Mouse (Mus musculus) B cell, adult 2 months (primary cell): Measurements from ENCODE around the gene Snx29.
A peak's percentile ranks its signal among the peaks of the same experiment; 100 is the strongest.
"Not testable (repeated sequence)": the region's sequence is repeated elsewhere in the genome, so short reads cannot be mapped to it uniquely, and the experiment has no call there.

ENCODE experiments used
- DNase-seq, 2 experiments: peaks; one replicate each; pipeline ENCODE4 v3.0.0; 2022

Gene Snx29

DNA sequence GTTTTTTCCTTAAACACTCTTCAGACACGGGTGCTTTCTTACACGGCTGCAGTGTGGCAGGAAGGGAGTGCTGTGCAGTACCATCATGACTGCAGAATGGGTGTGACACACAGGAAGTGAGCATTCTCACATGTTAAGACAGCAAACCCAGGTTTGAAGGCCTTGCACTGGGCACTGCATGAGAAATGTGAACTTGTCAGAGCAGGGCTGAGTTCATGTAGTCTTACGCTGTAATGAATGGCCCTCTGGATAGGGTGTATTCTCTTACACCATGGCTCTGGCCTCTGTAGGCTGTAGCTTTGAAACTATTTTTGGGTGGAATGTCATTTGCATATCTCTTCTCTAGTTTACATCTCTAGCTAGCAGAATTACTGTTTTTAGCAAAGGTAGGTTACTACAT lies 178.4 kb downstream of the Snx29 start:
- peak; percentile 29 to 30 for DNase-seq

- no peak for DNase-seq
These were observed 178.9 kb downstream of the Snx29 start for GRCm38 (mm10) chr16:11501611-11502010.

DNA sequence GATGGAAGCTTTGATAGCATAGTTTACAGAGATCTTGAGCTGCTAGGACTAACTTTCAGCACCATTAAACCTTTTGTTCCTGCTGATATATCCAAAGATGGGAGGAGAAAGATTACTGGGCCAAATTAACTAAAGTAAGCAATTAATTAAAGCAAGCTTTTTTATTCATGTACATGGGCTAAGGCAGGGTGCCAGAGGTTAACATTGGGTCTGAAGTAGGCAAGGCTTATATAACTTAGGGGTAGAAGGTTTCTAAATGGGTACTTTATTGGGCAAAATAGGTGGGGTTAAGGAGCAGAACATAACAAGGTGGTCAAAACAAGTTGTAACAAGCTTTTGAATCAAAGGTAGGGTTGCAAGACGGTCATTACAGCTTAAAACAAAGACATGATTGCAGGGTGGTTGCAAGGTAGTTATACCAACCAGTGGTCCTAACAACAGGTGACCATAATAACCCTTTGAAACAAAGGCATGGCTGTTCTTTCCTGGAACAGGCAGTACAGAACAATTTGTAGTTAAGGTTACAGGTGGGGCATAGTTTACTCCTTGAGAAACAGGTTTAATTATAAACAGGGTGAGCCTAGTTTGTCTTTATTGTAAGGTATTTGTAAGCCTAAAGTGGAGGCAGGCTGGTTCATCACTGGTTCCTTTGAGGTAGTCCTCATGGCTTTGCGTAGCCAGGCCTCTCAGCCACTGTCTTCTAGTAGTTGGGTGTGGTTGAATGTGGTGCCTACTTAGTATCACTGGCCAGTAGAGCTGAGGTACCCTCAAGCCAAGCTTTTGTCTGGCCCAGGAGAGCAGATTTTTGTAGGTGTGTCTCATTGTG lies 182.2 kb downstream of the Snx29 start:
- no peak for DNase-seq

DNA sequence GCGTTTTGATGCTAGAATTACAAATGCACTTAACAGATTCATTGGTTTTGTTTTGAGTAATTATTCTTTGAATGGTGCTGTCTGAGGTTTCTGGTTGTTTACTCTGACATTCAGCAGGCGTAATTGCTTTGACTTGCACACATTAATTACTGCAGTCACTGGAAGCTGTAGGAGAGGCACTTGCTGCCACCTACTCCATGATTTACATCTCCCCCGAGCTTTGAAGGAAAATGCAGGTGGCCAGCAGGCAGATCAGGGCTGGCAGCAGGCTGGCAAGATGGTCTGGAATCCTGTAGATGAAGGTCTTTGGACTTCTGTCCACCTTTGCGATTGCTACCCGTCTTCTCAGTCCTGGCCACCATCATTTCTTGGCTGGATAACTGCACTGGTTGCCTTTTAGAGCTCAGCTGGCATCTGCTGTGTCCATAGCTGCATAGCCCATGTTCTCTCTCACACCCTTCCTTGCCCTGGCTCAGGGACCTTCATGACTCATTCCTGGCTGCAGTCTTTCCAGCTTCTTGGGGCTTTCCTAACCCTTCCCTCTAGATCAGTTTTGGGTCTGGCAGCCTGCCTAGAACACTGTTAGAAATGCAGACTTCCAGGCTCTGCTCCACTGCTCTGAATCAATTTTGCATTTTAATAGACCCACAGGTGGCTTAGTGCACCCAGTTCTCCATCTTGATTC lies 182.9 kb downstream of the Snx29 start:
- DNase-seq = no peak

DNA sequence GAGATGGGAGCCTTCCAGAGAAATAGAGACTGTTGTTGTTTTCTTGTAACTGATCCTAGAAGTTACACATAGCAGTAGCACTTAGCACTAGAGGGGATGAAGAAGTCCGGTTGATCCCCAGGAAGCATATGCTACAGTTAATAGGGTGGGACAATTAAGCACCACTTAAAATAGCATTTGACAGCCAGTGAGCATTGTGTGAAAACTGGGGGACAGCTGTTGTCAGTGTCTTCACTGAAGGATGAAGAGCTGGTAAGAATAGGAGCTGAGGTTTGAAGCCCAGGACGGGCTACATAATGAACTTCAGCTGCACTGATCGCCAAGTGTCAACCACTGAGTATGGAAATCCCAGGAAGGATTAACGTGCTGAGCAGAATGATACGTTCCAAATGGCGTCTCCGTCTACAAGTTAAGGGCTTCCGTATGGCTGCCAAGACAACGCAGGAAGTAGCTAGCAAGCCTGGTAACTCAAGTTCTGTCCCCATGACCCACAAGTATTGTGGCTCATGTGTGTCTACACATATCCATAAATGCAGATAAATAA lies 184.6 kb downstream of the Snx29 start:
- DNase-seq = no peak

- no peak for DNase-seq
These were observed 185.6 kb downstream of the Snx29 start for GRCm38 (mm10) chr16:11508341-11508740.

DNA sequence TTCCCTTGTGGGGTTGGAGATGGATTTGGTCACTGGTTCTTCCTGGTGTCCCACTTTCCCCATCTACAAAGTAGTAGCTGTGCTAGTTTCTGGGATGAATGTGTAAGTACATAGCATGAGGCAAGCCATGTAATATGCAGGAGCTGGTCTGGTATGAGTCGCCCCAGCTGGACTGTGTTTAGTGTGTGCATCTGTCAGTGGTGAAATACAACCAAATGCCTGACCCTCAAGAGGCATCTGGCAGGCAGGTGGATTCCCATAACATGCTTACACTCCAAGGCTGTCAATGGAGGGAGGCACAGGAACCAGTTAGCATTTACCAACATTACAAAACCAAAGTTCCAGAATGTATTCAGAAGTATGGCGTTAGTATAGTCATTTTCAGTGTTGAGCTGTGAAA lies 187.7 kb downstream of the Snx29 start:
- DNase-seq = no peak

GRCm38 (mm10) chr16:11510854-11511253 lies 188.1 kb downstream of the Snx29 start:
- DNase-seq = no peak

- not testable (repeated sequence) for DNase-seq
These were observed 189.0 kb downstream of the Snx29 start for GRCm38 (mm10) chr16:11511696-11512095.

DNA sequence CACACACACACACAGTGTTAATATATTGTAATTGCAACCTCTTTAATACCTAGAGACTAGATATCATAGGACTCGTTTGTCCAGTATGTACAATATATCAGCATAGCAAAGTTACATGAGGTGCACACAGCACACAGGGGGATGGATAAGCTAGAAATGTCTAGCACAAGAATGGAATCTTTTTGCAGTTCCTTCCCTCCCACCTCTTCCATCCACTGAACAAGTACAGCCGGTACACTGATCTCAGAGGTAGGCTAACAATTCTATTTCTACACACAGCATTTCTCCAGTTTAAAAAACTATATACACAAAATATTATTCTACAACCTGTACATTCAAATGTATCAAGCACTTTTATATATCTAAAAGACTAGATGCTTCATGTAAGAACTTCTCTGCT lies 194.0 kb downstream of the Snx29 start:
- DNase-seq = no peak

DNA sequence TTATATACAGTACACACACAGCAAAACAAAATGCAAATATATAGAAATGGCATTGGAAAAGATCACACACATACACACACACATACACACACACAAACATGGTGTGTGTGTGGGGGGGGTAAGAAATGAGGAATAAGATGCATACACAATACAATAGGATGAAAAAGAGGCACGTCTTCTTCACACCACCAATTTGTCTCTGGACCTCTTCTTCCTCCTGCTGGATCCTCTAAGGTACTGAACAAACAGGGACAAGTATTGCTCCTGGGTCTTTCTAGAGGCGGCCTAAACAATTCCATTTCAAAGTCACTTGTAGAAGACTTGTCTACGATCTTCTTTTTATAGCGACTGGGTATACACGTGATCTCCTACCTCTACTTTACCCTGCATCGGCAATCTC lies 194.7 kb downstream of the Snx29 start:
- DNase-seq = no peak

DNA sequence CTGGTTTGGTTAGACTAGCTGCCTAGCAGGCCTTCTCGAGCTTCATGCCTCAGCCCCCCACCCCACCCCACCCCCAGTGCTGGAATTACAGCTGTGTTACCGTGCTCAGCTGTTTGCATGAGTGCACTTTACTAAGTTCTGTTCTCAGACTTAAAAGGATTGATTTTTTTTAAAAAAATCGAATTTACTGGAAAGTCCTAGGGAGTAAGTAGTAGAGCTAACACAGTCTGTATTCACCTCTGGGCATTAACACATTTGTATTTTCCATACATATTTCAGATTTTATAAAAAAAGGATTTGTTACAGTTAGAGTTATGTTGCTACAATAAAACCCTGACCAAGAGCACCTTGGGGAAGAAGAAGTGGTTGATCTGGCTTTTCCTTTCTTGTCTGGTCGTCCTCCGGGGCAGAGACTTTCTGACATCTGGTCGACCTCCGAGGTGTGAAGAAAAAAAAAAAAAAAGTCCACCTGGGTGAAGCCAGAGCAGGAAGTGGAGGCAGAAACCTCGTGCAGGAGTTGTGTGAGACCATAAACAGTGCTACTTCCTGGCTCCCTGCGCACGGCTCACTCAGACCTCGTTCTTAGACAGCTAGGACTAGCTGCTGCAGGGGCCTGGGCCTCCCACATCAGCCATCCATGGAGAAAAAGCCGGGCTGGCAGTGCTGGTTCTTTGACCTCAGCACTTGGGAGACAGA lies 196.2 kb downstream of the Snx29 start:
- peak; percentile 6 for DNase-seq

DNA sequence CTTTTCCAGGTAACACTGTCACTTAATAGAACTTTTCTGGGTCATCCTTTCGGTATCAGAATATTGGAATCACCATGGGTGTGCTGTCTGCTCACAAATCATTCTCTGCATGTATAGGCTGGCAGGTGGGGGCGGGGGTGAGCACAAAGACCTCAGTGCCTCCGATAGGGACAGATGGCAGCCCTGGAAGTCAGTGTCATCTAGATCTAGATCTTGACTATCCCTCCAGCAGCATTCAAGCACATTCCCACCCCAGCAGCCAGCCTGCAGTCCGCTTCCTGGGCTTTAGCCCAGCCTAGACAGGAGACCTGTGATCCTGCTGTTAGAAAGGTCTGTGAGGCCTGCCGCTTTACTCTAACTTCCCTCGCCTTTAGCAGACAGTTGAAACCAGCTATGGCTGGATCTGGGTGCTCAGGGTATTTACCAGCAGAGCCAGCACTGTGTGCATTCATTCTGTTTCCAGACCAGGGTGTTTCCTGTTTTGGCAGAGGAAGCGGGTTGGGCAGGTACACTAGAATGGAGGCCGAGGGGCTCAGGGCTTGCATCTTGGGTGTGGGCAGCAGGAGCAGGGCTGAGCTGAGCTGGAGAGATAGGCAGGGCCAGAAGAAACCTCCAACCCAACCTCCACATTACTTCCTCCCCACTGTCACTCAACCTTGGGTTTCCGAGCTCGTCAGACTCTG lies 203.5 kb downstream of the Snx29 start:
- DNase-seq = peak; percentile 3 to 5

- no peak for DNase-seq
These were observed 204.3 kb downstream of the Snx29 start for GRCm38 (mm10) chr16:11526996-11527395.

DNA sequence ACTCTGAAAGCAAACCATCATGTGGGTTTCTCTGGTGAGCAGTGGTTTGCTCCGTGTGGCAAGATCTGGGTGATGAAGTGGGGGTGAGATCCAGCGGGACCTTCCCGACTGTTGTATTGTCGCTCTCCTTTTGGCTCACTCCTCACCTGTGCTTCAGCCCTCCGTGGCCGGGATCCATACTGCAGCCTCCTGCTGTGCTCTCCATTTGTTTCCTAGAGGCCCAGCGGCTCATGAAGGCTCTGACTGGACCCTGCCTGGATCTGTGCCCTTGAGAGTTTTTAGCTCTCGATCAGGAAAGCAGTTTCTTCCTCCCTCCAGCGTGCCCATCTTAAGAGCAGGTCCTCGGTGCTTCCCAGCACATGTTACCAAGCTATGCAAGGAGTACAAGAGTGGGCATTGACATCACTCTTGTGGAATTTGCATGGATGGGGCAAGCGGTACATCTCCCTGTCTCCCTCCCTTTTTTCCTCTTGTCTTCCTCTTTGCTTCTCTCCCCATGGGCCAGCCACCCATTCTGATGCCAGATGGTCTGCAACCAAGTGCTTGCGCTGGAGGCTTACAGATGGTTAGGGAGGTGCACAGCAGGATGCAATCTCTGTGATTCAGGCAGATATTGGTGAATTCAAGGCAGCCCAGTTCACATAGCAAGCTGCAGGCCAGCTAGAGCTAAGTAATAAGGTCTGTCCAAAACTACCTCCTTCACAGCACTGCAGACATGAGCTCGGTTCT lies 207.9 kb downstream of the Snx29 start:
- no peak for DNase-seq

GRCm38 (mm10) chr16:11531441-11531840 lies 208.7 kb downstream of the Snx29 start:
- no peak for DNase-seq

GRCm38 (mm10) chr16:11532592-11532991 lies 209.9 kb downstream of the Snx29 start:
- no peak for DNase-seq

DNA sequence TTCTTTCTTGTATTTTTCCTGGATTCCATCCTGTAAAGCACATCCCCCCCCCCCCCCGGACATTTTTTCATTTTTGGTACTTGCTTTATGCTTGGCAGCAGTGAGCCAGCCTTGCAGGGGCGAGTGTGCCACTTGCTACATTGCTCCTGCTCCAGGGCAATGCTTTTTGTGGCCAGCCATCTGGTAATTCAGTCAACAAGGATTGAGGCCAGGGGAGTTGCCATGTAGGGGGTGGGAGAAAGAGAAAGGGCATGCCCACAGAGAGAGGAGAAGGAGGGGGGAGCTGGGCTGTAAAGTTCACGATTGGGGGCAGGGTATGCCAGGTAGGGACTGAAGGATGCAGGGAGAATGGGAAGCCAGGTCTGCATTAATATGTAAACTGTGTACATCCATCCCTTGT lies 210.7 kb downstream of the Snx29 start:
- DNase-seq = no peak

GRCm38 (mm10) chr16:11537663-11538062 lies 215.0 kb downstream of the Snx29 start:
- no peak for DNase-seq

- no peak for DNase-seq
These were observed 215.5 kb downstream of the Snx29 start for GRCm38 (mm10) chr16:11538191-11538590.

- DNase-seq = no peak
These were observed 218.3 kb downstream of the Snx29 start for GRCm38 (mm10) chr16:11540961-11541360.

DNA sequence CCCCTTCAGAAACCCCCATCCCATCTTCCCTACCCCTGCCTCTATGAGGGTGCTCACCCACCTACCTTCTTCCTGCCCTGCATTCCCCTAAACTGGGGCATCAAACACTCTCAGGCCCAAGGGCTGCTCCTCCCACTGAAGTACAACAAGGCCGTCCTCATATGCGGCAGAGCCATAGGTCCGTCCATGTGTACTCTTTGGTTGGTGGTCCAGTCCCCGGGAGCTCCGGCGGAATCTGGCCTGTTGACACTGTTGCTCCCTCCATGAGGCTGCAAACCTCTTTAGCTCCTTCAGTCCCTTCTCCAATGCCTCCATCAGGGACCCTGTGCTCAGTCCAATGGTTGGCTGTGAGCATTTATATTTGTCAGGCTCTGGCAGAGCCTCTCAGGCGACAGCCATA lies 219.1 kb downstream of the Snx29 start:
- no peak for DNase-seq
